Mouse (Mus musculus) frontal cortex, postnatal 25 days (tissue): ENCODE results near the gene Lrrk2.

Source experiments
- DNase-seq, 2 experiments: peaks; one replicate each; pipeline ENCODE4 v3.0.0; 2022; ENCODE audit warnings: low spot score in 2 of 2

The Lrrk2 gene

DNA sequence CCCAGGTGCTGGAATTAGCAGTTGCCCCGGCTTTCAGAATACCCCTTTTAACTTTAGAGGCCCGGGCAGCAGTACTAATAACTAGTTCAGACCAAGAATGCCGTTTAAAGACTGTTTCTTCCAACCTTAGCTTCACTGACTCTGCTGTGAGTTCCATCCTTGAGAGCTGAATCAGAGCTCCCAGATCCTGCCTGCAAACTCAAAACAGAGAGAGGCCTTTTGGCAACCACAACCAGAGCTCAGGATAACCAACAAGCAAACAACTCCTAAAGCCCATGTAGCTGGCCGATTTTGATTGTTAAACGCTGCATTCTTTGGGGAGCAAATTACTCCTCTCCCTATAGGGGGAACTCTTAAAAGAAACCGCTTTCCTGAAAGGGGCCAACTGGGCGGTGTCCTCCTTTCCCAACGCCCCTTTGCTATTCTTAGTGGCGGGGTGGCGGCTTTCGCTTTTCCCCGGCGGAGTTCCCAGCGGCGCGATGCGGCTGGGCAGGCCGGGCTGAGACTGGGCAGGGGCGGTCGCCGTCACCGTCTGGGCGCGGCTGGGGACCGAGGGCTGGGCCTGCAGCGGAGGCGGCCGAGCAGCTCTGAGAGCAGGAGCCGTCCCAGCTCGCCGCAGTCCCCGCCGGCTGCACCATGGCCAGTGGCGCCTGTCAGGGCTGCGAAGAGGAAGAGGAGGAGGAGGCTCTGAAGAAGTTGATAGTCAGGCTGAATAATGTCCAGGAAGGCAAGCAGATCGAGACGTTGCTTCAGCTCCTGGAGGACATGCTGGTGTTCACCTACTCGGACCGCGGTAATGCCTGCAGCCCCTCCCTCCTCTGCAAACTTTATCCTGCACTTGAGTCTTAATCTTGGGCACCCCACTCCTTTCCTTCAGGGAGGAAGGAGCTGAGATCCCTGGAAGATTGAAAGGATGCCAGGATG is at the start of gene Lrrk2:
TSS of gene Lrrk2 (plus strand) at position 531 of the 924 bp plus-strand sequence.
- DNase-seq: peak; percentile 52 to 61

DNA sequence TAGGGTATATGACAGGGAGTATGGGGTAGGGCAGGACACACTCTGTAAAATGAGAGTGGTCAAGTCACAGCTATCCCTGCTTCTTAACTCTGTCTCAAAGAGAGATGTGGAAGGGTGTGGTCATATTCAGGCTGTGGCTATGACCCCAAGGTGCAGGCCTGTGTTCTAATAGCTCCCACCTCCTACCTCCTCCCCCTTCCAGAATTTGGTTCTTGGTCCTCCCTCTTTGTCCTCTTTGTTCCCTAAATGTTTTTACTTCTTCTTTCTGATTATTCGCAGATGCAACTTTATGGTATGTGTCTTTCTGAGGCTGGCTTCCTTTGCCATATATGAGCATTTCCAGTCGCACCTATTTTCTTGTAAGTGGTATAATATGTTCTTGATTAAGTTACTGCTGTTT is 48.5 kb upstream of the Lrrk2 start:
- DNase-seq: no peak

DNA sequence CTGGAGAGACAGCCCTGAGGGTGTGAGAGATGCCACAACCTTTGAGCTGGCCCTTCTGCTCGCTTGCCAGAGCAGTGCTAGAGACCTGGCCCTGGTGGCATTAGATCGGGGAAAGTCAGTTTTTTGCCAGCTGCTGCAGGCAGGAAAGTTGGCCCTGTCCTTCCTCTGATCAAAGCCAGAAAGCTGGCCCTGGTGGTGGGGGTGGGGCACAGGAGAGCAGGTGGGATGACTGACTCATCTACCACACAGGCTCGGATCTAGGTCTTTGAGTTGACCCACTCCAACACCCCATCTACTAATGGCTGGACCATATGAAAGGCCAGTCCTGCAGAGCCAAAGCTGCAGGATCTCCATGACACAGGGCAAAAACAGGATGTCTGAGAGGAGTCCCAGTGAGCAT is 43.8 kb upstream of the Lrrk2 start:
- DNase-seq: no peak

DNA sequence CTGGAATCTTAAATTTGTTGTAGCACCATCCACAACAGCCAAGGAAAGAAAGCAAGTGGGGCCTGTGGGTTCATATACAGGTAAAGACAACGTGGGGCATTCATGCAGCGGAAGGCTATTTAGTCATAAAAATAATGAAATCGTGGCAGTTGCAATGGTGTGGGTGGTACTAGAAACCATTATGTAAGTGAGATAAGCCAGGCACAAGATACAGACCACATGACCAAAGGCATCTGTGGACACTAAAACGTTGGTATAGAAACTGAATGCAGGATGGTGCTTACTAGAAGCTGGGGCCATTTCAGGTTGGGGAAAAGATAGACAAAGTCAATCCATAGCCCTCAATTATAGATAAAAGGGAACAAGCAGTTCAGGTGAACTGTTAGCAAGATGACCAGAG is 40.5 kb upstream of the Lrrk2 start:
- DNase-seq: no peak

DNA sequence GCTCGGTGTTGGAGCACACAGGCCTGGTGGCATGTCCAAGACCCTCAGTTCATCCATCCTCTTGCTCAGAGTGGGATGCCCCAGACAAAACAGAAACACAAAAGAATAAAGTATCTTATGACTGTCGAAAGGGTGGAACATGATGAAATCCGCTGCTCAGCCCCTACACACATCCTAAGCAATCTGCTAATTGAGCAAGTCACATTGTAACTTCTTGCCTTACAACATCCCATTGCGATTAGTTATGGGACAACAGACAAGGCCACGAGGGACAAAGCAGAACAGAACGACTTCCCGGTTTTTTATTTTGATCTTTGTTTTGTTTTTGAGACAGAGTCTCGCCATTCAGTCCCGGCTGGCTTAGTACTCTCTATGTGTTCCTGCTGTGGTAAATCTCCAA is 39.9 kb upstream of the Lrrk2 start:
- DNase-seq: no peak

DNA sequence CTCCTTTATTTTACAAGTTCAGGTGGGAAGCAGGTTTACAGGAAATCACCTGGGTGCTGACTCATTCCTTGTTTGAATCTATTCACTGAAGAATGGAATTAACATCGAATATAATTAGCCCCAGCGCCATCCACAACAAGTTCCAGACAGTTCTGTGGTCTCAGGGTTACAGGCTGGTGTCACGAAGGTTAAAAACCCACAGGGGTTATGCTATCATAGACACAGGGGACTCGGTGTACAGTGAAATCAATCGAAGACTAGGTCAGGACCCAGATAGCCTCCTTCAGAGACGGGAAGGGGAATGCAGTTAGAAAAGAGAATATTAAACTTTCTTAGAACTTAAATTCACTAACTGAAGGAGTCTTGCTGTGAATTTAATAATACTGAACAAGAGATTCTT is 39.2 kb upstream of the Lrrk2 start:
- DNase-seq: no peak

DNA sequence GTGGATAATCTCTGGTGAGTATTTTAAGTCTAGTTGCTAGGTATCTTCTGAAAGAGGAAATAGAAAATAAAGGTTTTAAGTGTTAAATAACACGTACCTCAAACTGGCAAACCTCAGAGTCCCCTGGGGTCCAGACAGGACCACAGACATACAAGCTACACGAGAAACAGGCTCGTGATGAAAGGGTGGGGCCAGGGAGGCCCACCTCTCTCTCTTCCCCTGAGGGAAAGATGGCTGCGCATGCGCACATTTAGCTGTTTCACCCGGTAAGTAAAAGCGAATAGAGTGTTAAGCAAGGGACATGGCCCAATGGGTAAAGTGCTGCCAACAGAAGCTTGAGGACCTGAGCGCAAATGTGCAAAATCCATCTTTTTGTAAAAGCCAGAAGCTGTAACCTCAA is 38.7 kb upstream of the Lrrk2 start:
- DNase-seq: no peak

DNA sequence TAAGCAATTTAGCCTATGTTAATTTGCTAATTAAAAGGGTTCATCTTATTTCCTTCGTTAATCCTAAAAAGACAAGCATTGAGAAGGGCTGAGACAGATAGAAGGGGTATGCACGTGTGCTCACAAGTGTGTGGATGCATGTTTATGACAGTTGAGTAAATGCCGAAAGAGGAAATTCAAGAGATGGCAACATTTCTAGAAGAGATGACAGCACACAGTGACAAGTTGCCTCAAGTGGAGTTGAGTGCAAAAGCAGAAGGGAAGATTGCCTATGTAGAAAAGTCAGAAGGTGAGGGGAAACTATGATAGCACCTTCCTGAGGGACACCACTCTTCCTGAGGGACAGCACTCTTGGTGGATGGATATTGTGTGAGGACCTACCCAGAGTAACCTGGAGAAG is 31.3 kb upstream of the Lrrk2 start:
- no peak for DNase-seq

DNA sequence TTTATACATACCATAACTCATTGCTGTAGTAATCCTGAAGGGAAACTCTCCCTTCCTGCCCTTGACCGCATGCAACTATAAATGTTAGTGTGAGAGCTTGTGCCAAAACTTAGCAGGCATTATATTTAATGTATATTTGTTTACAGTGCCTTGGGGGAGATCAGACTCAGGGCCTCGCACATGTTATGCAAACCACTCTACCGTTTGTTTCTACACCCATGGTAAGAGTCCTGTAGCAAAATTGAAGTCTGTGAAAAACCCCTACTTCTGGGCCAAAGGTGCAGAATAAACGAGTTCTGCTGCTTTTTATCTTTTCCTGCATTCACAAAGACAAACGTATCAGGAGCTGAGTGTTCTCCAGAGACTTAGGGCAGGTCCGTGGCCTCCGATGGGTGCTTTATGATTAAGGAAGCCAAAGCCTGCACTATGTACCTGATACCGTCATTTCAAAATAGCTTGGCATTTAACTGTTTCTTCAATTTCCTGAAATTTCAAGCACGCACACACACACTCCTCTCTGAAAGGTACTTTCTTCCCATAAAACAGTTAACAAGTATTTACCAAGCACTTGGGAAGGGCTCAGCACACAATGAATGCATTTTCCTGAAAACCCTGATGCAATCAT is 30.2 kb upstream of the Lrrk2 start:
- no peak for DNase-seq

DNA sequence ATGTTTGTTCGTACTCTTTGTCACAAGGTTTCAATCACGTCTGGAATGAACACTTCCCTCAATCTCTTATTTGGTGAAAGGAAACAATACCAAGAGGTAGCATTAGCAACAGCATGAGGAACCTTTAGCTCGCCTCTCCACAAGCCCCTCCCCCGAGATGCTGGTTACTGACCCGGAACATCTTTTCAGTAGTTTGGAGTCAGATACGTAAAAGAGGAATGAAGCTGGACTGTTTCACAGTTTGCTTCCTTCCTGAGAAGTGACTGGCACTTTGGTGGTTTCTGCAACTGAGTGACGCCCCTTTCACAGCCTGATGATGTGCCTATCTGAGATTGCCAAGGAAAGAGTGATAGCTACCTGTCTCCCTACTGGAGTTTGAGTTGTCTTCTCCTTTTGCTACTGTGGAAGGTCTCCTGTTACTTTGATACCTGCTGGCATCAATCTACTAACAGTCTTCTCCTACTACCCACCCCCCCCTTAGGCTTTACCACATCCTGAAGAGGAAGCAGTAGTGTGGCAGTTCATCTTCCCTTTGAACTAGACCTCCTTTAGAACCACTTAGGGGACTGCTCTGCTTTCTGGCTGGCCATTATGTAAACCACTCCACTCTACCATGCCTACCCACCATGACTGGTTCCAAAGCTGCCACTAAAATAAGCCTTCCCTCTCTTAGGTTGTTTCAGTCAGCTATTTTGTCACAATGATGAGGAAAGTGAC is 29.2 kb upstream of the Lrrk2 start:
- no peak for DNase-seq

DNA sequence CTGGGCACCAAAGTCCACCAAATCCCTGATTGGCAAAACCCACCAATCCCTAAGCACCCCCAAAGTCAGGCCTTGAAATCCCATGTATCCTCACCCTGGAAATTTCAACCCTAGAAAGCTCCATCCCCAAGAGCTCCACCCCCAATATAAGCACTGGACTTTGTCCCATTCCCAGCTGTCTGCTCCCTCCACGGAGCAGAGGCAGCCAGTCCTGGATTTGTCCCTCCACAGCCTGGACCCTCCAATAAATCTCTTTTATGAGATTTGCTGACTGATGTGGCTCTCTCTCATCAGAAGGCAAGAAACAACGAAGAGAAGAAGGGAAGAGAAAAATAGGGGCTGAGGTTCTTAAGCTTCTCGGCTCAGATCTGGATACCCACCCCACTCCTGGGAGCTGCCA is 22.7 kb upstream of the Lrrk2 start:
- no peak for DNase-seq

DNA sequence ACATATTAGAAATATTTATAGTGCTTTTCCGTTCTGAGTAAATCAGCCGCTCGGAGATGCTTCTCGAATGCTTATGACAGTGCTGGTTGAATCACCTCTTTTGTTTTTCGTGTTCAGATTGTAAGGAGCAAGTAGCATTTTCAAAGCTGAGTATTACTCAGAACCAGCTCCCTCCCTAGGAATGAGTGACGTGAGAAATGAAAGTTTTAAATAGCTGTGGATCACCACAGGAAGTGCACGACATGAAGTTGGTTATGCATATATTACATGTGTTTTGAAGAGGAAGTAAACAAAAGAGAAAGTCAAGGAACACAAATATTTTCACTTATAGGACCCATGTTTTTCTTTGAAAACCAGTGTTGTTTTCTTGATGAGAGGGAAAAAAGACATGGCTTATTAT is 21.5 kb upstream of the Lrrk2 start:
- DNase-seq: no peak

DNA sequence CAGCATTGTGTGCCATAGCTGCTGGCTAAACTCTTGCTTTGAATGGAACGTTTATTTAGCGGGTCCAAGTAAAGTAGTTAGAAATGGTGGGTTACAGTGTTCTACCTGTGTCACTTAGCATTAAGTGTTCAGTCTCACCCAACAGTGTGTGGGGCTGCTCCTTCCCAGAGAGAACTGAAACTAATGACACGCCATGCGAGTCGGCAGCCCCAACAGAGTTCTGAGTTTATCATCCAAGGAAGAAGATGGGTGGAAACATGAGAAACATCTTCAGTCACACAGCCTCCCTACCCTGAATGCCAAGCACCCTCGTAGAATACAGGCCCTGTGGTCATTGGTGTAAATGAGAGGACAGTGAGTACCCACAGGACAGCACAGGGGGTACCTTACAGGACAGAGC is 14.7 kb upstream of the Lrrk2 start:
- DNase-seq: no peak

DNA sequence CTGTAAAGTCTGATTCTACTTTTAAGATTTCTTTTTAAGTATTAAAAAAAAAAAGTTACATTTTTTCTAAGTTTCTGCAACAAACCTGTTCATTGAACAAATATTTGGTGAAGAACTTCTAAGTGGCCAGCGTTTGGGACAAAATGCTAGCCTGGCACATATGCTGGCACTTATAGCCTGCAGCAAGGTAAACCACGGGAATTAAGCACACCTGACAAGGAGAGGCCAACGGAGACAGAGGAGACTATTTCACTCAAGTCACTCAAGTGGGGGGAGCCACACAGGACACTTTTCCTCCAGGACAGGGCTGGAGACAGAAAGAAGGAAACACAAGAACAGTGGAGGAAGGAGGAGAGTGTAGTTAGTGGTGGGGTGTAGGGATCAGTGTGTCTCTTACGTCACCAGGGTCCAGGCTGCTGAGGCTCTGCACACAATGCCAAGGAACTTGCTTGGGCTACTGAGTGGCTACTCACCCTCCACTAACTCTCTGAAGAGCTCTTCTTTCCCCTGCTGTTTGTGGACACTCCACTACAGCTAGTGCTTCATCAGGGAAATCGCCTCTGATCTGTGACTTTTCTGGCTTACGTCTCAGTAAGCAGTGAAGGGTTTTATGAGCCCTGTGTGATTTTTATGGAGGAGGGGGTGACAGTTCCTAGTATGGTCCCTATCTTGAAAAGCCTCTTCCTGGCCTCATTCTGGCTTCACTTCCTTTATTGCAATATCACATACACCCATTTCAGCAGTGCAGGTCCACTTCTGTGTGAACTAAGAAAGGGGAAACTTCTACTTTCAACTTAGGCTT is 12.5 kb upstream of the Lrrk2 start:
- no peak for DNase-seq

DNA sequence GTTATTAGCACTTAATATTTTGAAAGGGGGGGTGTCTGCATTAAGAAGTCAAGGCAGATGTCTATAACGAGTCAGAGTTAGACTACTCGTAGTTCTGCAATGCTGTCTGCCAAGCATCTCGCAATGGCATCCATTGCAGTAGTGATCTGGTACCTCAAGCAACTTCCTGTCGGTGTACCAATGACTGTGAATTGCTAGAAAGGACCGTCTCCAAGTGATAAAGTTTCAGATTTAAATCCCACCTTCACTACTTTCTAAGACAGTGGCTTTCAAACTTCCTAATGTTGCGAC is 12.0 kb upstream of the Lrrk2 start:
- DNase-seq: no peak

DNA sequence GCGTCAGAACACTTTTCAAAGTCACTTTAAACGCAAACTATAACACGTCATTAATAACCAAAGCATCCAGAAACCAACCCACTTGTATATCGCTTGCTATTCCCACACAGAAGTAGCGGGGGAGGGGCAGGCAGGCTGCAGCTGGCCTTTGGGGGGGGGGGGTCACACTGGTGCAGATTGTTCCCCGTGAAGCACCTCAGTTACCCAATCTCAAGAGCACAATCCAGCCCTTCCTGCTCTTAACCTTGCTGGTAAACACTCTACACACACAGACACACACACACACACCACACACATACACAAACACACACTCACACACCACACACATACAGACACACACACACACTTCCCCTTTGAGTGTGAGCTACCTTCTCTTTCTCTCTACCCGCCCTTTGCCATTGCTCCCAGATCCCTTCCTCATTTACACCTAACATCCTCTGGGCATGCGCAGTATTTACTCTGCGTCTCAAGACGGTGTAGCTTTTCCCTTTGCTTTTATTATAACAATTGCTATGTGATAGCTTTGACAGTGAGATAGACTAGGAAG is 8.3 kb upstream of the Lrrk2 start:
- DNase-seq: no peak

DNA sequence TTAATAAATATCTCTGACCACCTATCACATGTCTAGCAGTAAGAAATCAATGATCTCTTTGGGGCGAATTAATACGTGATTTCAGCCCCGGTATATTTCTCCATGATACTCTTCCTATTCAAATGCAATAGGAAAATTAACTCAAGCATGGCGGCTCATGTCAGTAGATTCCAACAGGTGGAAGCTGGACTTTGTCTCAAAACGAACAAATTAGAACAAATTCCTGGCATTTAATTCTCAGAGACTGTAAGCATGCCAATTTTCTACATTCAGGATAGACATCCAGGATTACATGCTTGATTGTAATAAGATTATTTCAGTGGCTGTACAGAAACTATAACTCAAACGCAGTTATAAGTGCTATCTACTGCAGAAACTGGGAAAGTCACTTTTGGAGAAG is 7.4 kb upstream of the Lrrk2 start:
- DNase-seq: no peak

DNA sequence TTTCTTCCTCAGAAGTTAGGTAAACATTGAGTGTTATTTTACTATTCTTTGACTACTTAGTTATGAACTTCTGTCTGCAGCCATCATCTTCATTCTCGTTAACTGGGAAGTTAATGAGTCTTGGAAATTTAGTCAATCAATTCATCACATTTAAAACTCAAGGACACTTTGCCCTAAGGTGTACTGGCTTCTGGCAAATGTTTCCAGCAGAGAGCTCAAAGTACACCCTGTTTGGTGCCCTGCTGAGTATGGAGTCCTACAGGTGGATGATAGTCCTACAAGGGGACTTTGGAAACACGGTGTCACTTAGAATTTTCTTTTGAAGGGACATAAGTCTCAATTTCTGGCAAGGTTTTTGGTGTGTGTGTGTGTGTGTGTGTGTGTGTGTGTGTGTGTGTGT is 1.8 kb upstream of the Lrrk2 start:
- no peak for DNase-seq

DNA sequence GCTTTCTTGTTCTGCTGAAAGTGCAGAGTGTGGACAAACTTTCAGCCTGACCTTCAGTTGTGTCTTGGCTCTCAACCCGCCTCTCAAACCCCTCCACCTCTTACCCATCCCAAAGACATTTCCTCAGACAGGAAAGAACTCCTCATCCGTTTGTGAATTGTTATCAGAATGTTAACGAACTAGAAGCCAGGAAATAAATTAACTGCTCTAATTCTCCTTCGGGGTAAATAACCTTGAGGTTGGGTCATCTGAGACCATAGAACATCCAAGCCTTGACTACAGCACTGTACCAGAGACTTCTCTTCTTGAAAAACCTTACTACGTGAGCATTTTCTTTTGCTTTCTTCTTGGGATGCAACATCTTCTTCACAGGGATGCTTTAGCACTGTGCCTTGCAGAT is 988 bp upstream of the Lrrk2 start:
- DNase-seq: no peak

DNA sequence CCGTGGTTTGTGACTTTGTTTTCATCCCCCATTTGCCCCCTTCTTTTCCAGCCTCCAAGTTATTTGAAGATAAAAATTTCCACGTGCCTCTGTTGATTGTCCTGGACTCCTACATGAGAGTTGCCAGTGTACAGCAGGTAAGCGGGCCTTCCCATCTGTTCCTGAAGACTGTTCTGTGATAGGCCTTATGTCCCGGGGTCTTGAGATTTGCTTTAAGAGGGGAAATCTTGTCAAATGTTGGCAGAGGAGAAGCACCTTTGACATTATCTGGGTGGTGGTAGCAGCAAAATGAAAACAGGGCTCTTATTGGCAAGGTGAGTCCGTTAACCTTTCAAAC is 562 bp downstream of the Lrrk2 start:
- no peak for DNase-seq

DNA sequence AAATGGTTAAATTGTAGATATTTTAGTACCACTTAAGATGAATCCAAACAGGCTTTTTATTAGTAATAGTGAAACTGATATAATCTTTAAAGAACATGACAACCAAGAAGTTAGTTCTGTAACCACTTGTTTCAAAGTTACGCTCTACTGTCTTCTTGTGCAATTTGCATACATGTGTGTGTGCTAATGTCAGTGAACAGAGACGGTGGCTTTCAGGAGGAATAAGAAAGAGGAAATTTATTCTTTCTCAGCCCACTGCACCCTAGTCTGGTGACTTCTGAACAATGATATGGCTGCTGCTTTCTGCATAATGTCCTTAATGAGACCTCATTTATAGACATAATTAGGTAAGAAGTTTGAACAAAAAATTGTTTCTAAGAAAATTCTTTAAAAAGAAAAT is 7.1 kb downstream of the Lrrk2 start:
- no peak for DNase-seq
